Mouse (Mus musculus) kidney, adult 2 months (tissue): ENCODE measurements around the gene Hsp90aa1.
"Not testable (repeated sequence)": the region's sequence is repeated elsewhere in the genome, so short reads cannot be mapped to it uniquely, and the experiment has no call there.

Source experiments
- CTCF ChIP-seq: fragments of 200-500 bp; conservative IDR thresholded peaks from 2 replicates; pipeline ENCODE4 v1.5.1; 2011; ENCODE audit warnings: low read depth, mild to moderate bottlenecking, control low read depth, low read length, moderate library complexity, mixed read lengths; ENCODE audit not compliant: insufficient read depth, insufficient read length
- POLR2A ChIP-seq: fragments of 200-500 bp; IDR thresholded peaks from one replicate; pipeline ENCODE4 v1.6.1; 2011; ENCODE audit warnings: low read depth, low read length, control low read depth

DNA sequence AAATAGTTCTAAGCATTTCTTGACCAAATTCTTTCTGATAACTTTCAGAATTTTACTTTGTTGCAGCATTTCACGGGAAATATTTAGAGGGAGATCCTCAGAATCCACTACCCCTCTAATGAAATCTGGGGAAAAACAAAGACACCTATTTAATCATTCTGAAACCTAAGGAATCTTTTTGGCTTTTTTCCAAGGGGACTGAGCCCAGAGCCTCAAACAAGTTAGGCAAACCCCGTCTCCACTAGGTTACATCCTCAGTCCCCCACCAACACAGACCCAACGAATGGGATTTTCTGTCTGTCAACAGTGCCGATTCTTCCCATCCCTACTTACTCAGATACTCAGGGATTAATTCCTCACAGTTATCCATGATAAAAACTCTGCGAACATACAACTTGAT, 9.2 kb downstream of the Hsp90aa1 start:
- TF ChIP-seq CTCF, POLR2A: not testable (repeated sequence)
